Mouse (Mus musculus): Measurements from ENCODE around the gene Mrpl53. TPM values are rescaled to one million over a fixed set of nuclear protein-coding genes. Genes with fewer than 3 reads are reported as not detected.
"Not testable (repeated sequence)": the region's sequence is repeated elsewhere in the genome, so short reads cannot be mapped to it uniquely, and the experiment has no call there.

Gene Mrpl53
- total RNA-seq, 2 experiments from 2014 or later, result 109 to 113 TPM

- DNase-seq, result no peak
These were observed 42.9 kb downstream of the Mrpl53 start for GRCm38 (mm10) chr6:83151721-83152120.

GRCm38 (mm10) chr6:83153038-83153437, 44.2 kb downstream of the Mrpl53 start:
- DNase-seq, result no peak

- DNase-seq, result no peak
These were observed 44.6 kb downstream of the Mrpl53 start for GRCm38 (mm10) chr6:83153485-83153884.

DNA sequence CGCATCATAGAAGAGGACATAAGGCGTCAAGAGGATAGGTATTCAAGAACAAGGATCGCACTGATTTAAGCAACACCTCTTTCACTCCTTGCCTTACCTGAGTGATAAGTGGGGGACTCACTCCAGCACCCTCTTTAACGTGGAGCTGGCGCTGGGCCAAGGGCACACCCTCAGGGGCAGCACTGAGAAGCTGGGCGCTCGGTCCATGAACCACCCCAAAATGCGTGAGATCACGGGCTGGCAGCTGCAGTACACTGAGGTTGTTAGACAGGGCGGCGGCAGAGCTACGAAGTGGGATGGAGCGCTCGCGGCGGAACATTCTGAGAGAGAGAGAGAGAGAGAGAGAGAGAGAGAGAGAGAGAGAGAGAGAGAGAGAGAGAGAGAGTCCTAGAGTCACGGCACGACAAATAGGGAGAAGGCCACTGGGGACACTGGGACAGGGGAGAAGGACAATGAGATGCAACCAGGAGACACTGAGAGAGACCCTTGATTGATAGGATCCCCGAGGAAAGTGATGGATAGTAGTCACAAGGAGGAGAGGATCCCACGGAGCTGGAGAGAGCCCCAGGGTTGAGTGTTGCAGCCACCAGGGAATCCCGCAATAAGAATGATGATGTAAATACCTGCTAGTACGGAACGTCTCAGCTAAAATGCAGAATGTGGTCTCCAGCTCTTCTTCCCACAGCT, 46.9 kb downstream of the Mrpl53 start:
- no peak for DNase-seq

DNA sequence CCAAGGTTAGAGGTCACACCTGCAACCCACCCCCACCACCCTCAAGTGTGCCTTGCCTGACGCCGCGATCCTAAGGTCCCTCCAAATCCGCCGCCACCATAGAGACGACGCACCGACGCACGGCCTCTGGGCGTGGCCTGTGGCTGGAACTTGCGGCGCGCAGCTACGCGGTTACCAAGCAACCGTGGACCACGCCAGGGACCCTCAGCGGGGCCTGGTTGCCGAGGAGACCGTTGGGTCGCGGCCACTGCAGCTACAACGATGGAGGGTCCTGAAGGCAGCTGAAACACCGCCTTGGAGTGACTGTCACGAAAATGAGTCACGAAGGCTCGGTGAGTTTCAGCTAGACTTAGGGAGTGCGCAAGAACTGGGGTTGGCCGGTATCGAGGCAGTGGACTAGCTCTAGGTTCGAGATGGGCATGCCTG, 47.4 kb downstream of the Mrpl53 start, which contains the start of the genes Wdr54 and 1700003E16Rik:
Wdr54 (minus strand) TSS at position 139 of the 426 bp plus-strand sequence.
1700003E16Rik (plus strand) TSS at position 146 of the 426 bp plus-strand sequence.
- no peak for DNase-seq

DNA sequence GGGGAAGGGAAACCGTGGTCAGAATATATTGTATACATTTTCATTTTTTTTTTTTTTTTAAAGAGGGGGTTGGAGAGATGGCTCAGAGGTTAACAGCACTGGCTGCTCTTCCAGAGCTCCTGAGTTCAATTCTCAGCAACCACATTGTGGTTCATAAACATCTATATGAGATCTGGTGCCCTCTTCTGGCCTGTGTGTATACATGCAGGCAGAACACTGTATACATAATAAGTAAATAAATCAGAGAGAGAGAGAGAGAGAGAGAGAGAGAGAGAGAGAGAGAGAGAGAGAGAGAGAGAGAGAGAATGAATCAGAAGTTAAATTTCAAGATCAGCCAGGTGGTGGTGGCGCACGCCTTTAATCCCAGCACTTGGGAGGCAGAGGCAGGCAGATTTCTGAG, 50.6 kb downstream of the Mrpl53 start:
- not testable (repeated sequence) for DNase-seq

Small RNA genes lying within 50 kb of the gene (microRNA-seq; reads per million reads assigned to microRNA genes)
- gene Mir3470a (ENCODE audit: borderline replicate concordance in 2 of 2), result 0 reads per million in 2 experiments

Other genes with a start within 250 kb of the Mrpl53 start
- gene Sema4f, start 169.3 kb upstream of the Mrpl53 start, total RNA-seq (2021), result under 1 TPM; 0.13 to 0.51 TPM
- not detected for gene M1ap, start 162.1 kb upstream of the Mrpl53 start, total RNA-seq (2021)
- gene Dok1, start 75.6 kb upstream of the Mrpl53 start, total RNA-seq (2021), result 1 to 10 TPM; 1.9 to 2.6 TPM
- 1 to 10 TPM; 4.2 to 5.3 TPM for gene Loxl3, start 74.9 kb upstream of the Mrpl53 start, total RNA-seq (2021)
- 10 to 100 TPM; 71.8 to 82.5 TPM for gene Aup1, start 54.5 kb upstream of the Mrpl53 start, total RNA-seq (2021)
- gene Htra2, start 53.8 kb upstream of the Mrpl53 start, total RNA-seq (2021), result 10 to 100 TPM; 16.5 to 18.4 TPM
- under 1 TPM; 0.26 to 0.51 TPM for gene Dqx1, start 51.2 kb upstream of the Mrpl53 start, total RNA-seq (2021)
- gene Tlx2, start 38.7 kb upstream of the Mrpl53 start, total RNA-seq (2021), result not detected
- gene Pcgf1, start 31.2 kb upstream of the Mrpl53 start, total RNA-seq (2021), result 1 to 10 TPM; 6.7 to 7.1 TPM
- gene Lbx2, start 22.7 kb upstream of the Mrpl53 start, total RNA-seq (2021), result not detected
- 1 to 10 TPM in 1 of 2 experiments, under 1 TPM in 1; 0.54 to 1.7 TPM for gene Ccdc142, start 7.4 kb upstream of the Mrpl53 start, total RNA-seq (2021)
- gene Gm42688, start 7.4 kb upstream of the Mrpl53 start, total RNA-seq (2021), result 1 to 10 TPM; 1.0 TPM
- gene Mogs, start 6.5 kb downstream of the Mrpl53 start, total RNA-seq (2021), result 1 to 10 TPM; 6.5 to 8.1 TPM
- gene Wbp1, start 12.5 kb downstream of the Mrpl53 start, total RNA-seq (2021), result 10 to 100 TPM; 37.8 to 38.2 TPM
- 10 to 100 TPM in 1 of 2 experiments, 1 to 10 TPM in 1; 4.8 to 14.0 TPM for gene Ino80b, start 16.4 kb downstream of the Mrpl53 start, total RNA-seq (2021)
- 10 to 100 TPM in 1 of 2 experiments, 1 to 10 TPM in 1; 7.9 to 14.4 TPM for gene Rtkn, start 26.4 kb downstream of the Mrpl53 start, total RNA-seq (2021)
- 1 to 10 TPM; 1.2 to 1.4 TPM for gene Wdr54, start 47.4 kb downstream of the Mrpl53 start, total RNA-seq (2021)
- not detected for gene 1700003E16Rik, start 47.4 kb downstream of the Mrpl53 start, total RNA-seq (2021)
- gene Dctn1, start 56.9 kb downstream of the Mrpl53 start, total RNA-seq (2021), result 100 to 1,000 TPM; 118 to 126 TPM
- gene Slc4a5, start 110.8 kb downstream of the Mrpl53 start, total RNA-seq (2021), result not detected
- 1 to 10 TPM; 4.4 to 4.8 TPM for gene Mthfd2, start 216.9 kb downstream of the Mrpl53 start, total RNA-seq (2021)
- gene Mob1a, start 217.0 kb downstream of the Mrpl53 start, total RNA-seq (2021), result 10 to 100 TPM; 11.3 to 11.5 TPM
- gene Bola3, start 240.1 kb downstream of the Mrpl53 start, total RNA-seq (2021), result 100 to 1,000 TPM; 236 to 237 TPM

Data from gastrocnemius, postnatal 25 days (tissue).